Comparison of ENCODE assay signal across 8 mouse cellular contexts in the genomic region with DNA sequence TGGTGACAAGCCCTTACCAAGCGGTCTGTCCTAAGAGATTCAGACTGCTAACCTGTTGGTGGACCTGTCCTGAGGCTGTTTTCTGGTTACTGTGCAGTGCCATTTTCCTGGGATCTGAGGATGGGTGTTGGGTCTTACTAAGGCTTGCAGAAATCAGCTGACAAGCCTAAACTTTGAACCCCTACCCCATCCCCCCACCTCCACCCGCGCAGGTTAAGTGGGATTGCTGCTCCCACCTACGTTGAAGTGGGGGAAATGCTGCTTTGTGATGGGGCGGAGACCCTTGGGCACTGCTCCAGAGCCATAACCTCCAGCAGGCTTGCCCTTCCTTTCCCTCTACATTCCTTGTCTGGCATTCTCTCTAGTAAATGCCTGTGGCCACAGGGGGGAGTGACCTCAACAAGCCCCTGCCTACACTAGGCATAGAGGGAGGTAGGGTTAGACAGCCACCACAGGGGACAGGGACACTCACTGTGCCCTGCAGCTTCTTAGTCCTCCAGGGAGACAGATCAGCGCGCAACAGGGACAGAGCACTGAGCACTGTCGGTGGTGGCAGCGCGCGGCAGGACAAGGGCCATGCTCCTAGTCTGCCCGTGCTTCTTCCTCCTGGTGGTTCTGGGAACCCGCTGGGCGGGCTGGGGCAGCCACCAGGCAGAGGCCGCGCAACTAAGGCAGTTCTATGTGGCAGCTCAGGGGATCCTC. TPM values are rescaled to one million over a fixed set of nuclear protein-coding genes. Genes with fewer than 3 reads are reported as not detected.
A peak's percentile ranks its signal among the peaks of the same experiment; 100 is the strongest.
DNase-seq lines count a peak whose midpoint lies in the region; ATAC-seq lines count a peak whose summit lies in the region.

A gene (plus strand): TSS at position 452 of the 702 bp plus-strand sequence.

- peak; percentile 55 for ATAC-seq in megakaryocyte, adult 5-6 weeks (ENCODE audit: poor library complexity, severe bottlenecking)
- no peak for ATAC-seq in CD4-positive, CD25-positive, alpha-beta regulatory T cell, adult 4 months

- peak; percentile 79 for DNase-seq in heart, adult 11 months
- DNase-seq in heart, adult 8-10 months (ENCODE audit: low spot score) = no peak
- peak; percentile 72 for DNase-seq in R1 (ENCODE audit: low read depth, low spot score)
- DNase-seq in kidney, adult 18-20 months = peak; percentile 38
- no peak for DNase-seq in thymus, postnatal 14 days
- no peak for DNase-seq in thymus, postnatal 36 days

RNA-seq across cellular contexts. Expression of the gene that starts here (rescaled TPM):
- 10 to 100 TPM in 1 of 4 experiments, 1 to 10 TPM in 1, under 1 TPM in 2; 0.94 to 14.2 (median 1.1) TPM for total RNA-seq in heart, adult 8-10 months (2022)
- 40.5 and 46.2 TPM in 2 replicates for total RNA-seq in megakaryocyte, adult 5-6 weeks (2015)
- 29.2 and 38.5 TPM in 2 replicates for total RNA-seq in megakaryocyte, adult 5-6 weeks (2017)
- polyA plus RNA-seq in CD4-positive, CD25-positive, alpha-beta regulatory T cell, adult 4 months (2017; shearing (Covaris generic)) = under 1 TPM in 1 of 2 experiments, not detected in 1; 0.04 TPM

Comparison
In these comparisons a context has a peak if more than half of its experiments do, and no peak if none do; other contexts are left out.
1. DNase-seq: peak in heart, adult 11 months (single experiment), R1 (single experiment) and kidney, adult 18-20 months (single experiment); none in heart, adult 8-10 months (single experiment), thymus, postnatal 14 days (single experiment) and thymus, postnatal 36 days (0 of 2).